Mouse (Mus musculus) spleen, postnatal 36 days (tissue): Measurements from ENCODE around the gene Gnat3.
"Not testable (repeated sequence)": the region's sequence is repeated elsewhere in the genome, so short reads cannot be mapped to it uniquely, and the experiment has no call there.

Experiments used
- DNase-seq, 2 experiments: peaks; one replicate each; pipeline ENCODE4 v3.0.0; 2022; ENCODE audit warnings: low spot score in 2 of 2, mixed read lengths in 1 of 2

Gene Gnat3

GRCm38 (mm10) chr5:17962249-17962648 lies at the start of gene Gnat3:
Gnat3 (plus strand) TSS chr5:17962549.
- no peak for DNase-seq

DNA sequence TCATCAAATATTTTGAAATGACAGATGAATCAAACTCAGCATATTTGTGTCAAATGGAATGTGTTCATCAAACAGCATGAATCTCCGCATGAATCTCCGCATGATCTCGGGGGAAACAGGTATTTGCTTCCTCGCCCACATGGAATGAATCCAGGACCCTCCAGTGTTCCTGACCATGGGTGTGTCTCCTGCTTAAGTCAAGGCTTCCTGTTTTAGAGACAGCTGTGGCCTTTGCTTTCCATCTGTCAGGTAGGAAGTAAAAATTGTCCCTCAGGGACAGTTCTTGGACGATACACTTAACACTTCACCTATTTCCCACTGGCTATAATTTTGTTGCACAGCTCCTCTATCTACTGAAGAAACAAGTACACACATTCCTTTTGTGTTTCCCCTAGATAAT lies 43.4 kb upstream of the Gnat3 start:
- DNase-seq, result no peak

GRCm38 (mm10) chr5:17923648-17924047 lies 38.7 kb upstream of the Gnat3 start:
- no peak for DNase-seq

GRCm38 (mm10) chr5:17924085-17924518 lies 38.2 kb upstream of the Gnat3 start:
- DNase-seq, result no peak

- DNase-seq, result no peak
These were observed 33.9 kb upstream of the Gnat3 start for GRCm38 (mm10) chr5:17928471-17928870.

GRCm38 (mm10) chr5:17929006-17929567 lies 33.3 kb upstream of the Gnat3 start:
- DNase-seq, result no peak

- DNase-seq, result not testable (repeated sequence)
These were observed 30.8 kb upstream of the Gnat3 start for GRCm38 (mm10) chr5:17931588-17931987.

DNA sequence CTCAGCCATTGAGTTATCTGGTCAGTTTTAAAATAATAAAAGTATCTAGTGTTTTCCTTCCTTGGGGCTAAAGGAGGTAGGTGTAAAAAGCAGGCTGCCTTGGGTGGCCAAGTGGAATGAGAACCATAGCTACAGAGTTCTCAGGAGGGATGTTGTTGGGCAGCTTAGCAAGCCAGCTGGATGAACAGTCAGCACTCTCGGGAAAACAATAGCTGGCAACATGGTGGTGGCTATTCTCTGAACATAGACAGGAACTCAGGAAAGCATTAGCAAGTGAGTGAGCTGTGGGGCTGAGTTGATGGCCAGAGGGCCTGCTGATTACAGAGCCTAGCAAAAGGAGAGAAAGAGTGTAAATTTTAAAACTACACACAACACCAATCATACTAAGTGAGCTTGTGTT lies 27.8 kb upstream of the Gnat3 start:
- no peak for DNase-seq

GRCm38 (mm10) chr5:17938170-17938939 lies 24.0 kb upstream of the Gnat3 start:
- DNase-seq, result no peak

DNA sequence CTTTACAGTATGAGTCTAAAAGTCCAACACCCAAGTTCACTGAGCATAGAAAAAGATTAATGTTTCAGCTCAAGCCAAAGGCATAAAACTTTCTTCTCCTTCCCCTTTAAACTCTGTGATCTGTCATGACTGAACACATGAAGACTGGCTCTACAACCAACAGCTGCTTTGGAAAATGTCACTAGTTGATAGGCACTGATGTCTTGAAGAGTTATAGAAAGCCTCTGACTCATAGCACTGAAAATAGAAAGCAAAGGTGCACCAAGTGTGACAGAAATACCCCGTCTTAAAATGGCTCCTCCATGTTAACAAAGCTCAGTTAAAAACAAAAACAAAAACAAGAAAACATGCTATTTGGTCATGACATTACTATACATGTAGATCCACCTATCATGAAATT lies 5.9 kb upstream of the Gnat3 start:
- no peak for DNase-seq

DNA sequence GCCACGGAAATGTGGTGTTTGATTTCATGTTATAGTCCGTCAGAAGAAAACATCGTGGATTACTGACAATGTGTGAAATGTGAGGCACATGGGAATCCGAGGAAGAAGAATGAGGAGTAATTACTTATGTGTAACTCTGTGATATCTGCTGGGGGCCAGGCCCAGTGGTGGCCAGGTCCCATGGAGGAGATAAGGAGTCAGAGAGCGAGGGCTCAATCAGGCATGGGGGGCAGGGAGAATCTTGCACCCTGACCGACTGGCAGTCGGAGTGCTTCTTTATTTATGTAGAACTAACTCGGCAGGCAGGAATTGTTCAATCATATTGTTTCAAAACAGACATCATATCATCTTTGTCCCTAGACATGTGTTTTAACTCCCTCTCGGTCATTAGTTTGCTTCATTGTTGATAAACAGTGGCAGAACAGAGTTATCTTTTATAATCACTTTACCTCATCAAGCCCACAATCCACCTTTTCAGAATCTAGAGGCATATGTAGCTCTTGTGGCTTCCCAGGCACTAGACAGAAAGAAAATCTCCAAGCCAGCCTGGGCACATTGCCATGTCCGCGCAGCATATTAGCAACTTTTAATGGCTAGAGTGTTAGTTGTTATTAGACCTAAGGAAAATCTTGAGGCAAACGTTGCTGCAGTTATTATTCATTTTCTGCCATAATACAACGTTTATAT lies 7.5 kb downstream of the Gnat3 start:
- DNase-seq, result no peak

DNA sequence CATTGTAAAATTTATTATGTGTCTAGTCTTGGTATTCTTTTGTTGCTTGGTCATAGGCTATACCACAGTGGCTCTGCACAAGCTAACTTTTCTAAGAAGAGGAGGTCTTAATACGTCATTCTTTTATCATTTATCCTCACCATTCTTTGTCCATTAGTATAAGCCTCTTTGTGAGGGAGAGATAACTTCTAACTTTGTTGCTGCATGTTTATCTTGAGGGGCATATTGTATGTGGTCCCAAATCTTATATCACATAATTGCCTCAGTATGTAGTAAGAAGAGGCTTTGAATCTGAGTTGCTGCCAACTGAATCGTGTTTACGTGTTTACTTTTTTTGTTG lies 8.0 kb downstream of the Gnat3 start:
- DNase-seq, result no peak

DNA sequence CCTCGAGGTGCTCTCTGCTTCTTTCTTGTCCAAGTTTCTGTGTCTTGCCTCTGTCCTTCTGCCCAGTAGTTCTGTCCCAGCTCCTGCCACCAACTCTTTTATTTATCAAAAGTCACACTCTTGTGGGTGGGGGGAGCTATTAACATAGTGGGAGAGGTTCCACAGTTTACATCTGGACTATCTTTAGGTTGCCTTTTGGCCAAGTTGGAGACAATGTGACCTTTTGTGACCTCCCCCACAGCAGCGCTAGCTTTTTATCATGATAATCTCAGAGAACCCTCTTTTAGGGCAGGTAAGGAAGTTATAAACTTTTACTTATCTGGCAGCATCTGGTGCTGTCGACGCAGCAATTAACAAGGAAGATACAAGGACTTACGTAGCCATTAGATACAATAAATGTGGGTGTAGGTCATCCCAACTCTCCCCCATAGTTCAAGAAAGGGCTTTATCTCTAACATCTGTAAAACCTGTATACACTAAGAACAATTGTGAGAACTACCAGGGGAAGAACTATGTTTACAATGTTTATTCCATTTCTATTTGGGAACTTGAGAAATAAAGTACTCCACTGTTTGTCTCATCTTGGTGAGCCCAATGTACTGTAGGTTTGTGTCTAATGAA lies 18.3 kb downstream of the Gnat3 start:
- DNase-seq, result no peak

DNA sequence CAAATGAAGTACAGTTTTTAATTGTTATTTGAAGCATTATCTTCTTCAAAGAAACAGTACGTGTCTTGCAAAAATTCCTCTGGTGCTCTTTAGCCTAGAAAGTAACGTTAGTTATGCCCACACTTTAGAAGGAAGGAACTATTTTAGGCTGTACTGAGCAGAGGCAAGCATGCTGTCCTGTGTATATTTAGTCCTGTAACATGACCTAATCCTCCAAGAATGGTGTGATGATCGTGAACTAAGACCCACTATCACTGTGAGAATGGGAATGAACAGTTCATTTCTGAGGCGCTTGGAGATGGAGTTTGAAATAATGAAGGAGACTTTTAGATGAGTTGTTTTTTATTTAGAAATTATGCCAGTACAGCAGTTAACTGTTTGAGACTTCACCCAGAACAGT lies 20.4 kb downstream of the Gnat3 start:
- no peak for DNase-seq

DNA sequence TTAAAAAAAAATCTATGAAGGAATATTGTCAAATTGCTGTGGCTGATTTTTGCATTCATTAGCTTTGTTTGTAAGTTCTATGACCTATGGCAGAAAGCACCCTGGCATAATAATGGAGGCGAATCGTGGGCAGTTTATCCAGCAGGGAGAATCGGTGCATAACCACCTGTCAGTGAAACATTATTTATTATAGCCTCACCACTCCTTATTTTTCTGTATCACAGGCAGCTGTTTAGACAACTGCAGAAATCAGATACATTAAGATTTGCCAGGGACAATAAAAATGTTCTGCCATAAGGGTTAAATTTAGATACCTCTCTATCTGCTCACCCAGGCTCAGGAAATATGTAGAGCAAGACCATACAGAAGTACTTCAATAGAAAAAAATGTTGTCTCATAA lies 22.2 kb downstream of the Gnat3 start:
- DNase-seq, result no peak

DNA sequence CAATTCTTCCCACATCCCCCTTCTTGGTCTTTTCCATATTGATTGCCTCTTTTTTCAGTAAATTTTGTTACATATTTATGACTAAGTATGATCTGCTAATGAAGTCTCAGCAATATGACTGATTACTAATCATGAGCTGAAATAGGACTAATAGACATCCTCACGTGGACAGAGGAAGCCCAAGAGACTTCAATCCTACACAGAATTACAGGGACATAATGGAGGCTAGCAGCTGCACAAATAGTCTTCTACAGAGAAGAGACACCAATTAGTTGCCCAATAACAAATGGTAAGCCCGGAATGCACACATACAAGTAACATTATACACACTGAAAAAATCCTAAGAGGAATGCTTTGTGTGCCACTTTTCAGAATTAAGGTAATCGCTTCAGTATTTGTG lies 24.3 kb downstream of the Gnat3 start:
- no peak for DNase-seq

- DNase-seq, result no peak
These were observed 28.3 kb downstream of the Gnat3 start for GRCm38 (mm10) chr5:17990618-17991017.

- DNase-seq, result no peak
These were observed 37.2 kb downstream of the Gnat3 start for GRCm38 (mm10) chr5:17999570-17999969.

DNA sequence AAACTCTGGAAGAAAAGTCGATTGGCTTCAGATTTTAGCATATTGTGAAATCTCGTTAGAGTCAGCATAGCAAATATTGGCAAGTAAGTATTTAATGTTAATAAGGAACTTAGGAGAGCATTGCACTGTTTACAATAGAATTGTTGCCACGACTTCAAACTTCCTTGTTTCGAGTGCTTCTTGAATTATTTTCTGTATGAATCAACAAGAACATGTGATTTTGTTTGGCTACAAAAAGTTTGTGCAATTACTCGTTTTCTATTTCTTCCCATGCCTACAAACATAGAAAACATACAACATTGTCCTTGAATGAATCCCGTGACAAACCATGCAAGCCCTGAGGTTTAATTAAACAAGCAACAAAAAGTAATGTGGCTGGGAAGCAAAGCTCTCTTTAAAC lies 37.8 kb downstream of the Gnat3 start:
- no peak for DNase-seq

- no peak for DNase-seq
These were observed 39.3 kb downstream of the Gnat3 start for GRCm38 (mm10) chr5:18001646-18002045.

DNA sequence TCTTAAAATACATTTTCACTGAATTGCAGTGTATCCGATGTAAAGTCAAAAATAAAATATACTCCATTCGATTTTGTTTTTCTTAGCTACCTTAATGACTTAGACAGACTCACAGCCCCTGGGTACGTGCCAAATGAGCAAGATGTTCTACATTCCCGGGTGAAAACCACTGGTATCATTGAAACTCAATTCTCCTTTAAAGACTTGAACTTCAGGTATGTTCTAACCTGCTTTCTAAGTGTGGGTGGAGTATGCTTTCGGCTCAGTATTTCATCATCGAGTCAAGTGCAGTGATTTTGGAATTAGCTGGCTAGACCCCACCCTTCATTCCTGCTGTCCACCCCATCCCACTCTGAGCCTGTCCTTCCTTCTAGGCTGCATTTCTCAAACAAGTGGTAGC lies 41.3 kb downstream of the Gnat3 start:
- DNase-seq, result no peak

GRCm38 (mm10) chr5:18004824-18005611 lies 42.7 kb downstream of the Gnat3 start:
- no peak for DNase-seq
